Mouse (Mus musculus) mature B cell (primary cell): ENCODE measurements around the gene Ndufb7.
"Not testable (repeated sequence)": the region's sequence is repeated elsewhere in the genome, so short reads cannot be mapped to it uniquely, and the experiment has no call there.

Experiments
- in situ Hi-C: fragments of 300-500 bp; cut with MboI; formaldehyde crosslinking; loops from 2 replicates; pipeline ENCODE4 v1.14.3; 2019

Gene Ndufb7

GRCm38 (mm10) chr8:83575561-83576515 is 9.4 kb downstream of the Ndufb7 start:
- in situ Hi-C loops: no loop called here

- in situ Hi-C loops: no loop called here
Measured at GRCm38 (mm10) chr8:83576516-83576895, 10.0 kb downstream of the Ndufb7 start.

- in situ Hi-C loops: no loop called here
Measured at GRCm38 (mm10) chr8:83576921-83577320, 10.4 kb downstream of the Ndufb7 start.

- in situ Hi-C loops: no loop called here
Measured at GRCm38 (mm10) chr8:83577384-83577791, 10.9 kb downstream of the Ndufb7 start.

- in situ Hi-C loops: no loop called here
Measured at GRCm38 (mm10) chr8:83578131-83579055, 11.9 kb downstream of the Ndufb7 start.

- in situ Hi-C loops: no loop called here
Measured at GRCm38 (mm10) chr8:83579676-83580075, 13.2 kb downstream of the Ndufb7 start.

- in situ Hi-C loops: no loop called here
Measured at GRCm38 (mm10) chr8:83580826-83581225, 14.4 kb downstream of the Ndufb7 start.

GRCm38 (mm10) chr8:83582226-83582625 is 15.8 kb downstream of the Ndufb7 start:
- in situ Hi-C loops: no loop called here

- in situ Hi-C loops: no loop called here
Measured at GRCm38 (mm10) chr8:83583236-83583635, 16.8 kb downstream of the Ndufb7 start.

GRCm38 (mm10) chr8:83584771-83585170 is 18.3 kb downstream of the Ndufb7 start:
- in situ Hi-C loops: no loop called here

GRCm38 (mm10) chr8:83585333-83585732 is 18.9 kb downstream of the Ndufb7 start:
- in situ Hi-C loops: no loop called here

GRCm38 (mm10) chr8:83587644-83588043 is 21.2 kb downstream of the Ndufb7 start:
- in situ Hi-C loops: no loop called here

- in situ Hi-C loops: no loop called here
Measured at GRCm38 (mm10) chr8:83588886-83589285, 22.4 kb downstream of the Ndufb7 start.

GRCm38 (mm10) chr8:83590488-83591023 is 24.1 kb downstream of the Ndufb7 start:
- in situ Hi-C loops: no loop called here

- in situ Hi-C loops: no loop called here
Measured at GRCm38 (mm10) chr8:83592682-83593081, 26.2 kb downstream of the Ndufb7 start.

- in situ Hi-C loops: no loop called here
Measured at GRCm38 (mm10) chr8:83593325-83594166, 27.1 kb downstream of the Ndufb7 start.

GRCm38 (mm10) chr8:83594167-83595049 is 27.9 kb downstream of the Ndufb7 start:
- in situ Hi-C loops: no loop called here

GRCm38 (mm10) chr8:83595050-83595345 is 28.5 kb downstream of the Ndufb7 start:
- in situ Hi-C loops: not testable (repeated sequence)

- in situ Hi-C loops: no loop called here
Measured at GRCm38 (mm10) chr8:83596369-83596768, 29.9 kb downstream of the Ndufb7 start.

- in situ Hi-C loops: no loop called here
Measured at GRCm38 (mm10) chr8:83598146-83598545, 31.7 kb downstream of the Ndufb7 start.
